Mouse (Mus musculus): ENCODE measurements at regions not wholly inside any gene's neighbourhood (a gene's known extent, or its start where the extent isn't known, plus 50 kb on each side); places are given as distances from the start of the nearest gene placed in this dataset.

DNA sequence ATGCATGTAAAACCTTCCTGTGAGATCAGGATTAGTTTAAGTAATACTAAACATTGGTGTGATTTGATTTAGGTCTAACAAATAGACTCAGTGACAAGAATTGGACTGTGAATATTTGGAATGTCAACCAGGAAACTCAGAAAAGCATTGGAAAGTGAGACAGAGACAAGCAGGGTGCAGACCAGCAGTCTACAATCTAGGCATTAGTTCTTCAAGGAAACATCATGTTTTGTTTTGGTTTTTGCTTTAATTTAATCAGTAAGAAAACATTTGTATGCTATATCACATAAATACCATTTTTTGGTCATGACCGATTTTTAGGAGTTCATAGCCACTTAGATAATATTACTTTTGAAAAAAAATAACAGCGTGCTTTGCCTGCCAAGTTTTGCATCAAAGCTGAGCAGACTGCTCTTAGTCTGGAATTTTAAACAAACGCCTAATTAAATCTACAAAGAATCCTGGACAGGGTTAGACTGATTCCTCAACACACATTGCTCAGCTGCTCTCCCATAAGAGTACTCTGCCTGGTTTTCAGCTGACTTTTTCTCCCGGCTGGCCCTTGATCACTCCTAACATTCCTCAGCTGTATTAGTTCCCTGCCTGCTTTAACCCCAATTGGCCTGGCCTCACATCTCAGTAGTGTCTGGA, 396.5 kb upstream of the Kcnh7 start:
- no peak for TF ChIP-seq CTCF (IDR thresholded peaks at IDR 0.05; ENCODE audit: control insufficient read depth, insufficient read depth, insufficient replicate concordance, low read depth, low read length)
- no peak for TF ChIP-seq POLR2A (IDR thresholded peaks at IDR 0.05; ENCODE audit: control insufficient read depth, low read depth, low read length)
